Mouse (Mus musculus) liver, embryonic 14.5 days (tissue): ENCODE results near the gene Lrp2.

Experiments
- CTCF ChIP-seq: IDR thresholded peaks from 2 replicates; pipeline ENCODE4 v1.5.1; 2016; ENCODE audit warnings: antibody characterized with exemption, low read depth, control low read depth
- EP300 ChIP-seq: IDR thresholded peaks from 2 replicates; pipeline ENCODE4 v1.6.1; 2016; ENCODE audit warnings: antibody characterized with exemption, low read depth

DNA sequence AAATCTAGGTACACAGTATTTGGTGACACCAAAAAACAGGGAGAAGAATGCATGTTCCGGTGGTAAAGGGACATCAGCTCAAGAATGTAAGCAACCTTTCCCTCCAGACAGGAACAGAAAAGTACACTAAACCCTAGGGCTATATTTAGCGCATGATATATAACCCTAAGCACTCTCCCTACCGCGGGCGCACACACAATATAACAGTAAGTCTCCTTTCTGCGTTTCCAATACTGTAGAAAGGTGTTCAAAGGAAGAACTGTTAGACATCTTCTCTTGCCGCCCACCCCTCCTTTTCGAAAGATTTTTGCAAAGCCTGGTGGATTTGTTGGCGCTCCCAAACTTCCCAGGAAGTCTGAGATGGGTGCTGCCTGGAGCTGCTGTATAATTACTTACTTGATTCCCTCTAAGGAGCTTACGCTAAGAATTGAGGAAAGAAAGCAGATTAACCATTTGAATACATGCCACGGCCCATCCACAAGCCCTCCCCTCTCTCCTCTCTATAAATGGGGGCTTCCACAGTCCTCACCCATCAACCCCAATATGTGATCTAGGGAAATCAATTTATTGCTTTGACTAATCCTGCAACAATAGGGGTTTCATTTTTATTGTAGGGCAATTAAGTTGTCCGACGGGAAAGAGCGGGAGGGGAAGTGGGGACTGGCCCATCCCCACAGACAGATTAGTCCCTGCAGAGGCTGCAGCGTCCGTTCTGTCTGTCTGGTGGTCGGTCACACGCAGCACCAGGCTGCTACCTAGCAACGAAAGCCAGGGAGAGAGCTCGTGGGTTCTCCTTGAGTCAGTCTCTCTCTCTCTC lies 1.5 kb downstream of the Lrp2 start:
- TF ChIP-seq CTCF (no peak), EP300 (no peak)
